Mouse (Mus musculus) liver, embryonic 11.5 days (tissue): ENCODE data around the gene Dnhd1. TPM values are rescaled to one million over a fixed set of nuclear protein-coding genes. Genes with fewer than 3 reads are reported as not detected.
A peak's percentile ranks its signal among the peaks of the same experiment; 100 is the strongest.

Source experiments
- ATAC-seq: fragments of 200-750 bp; cut with Nextera tagmentation; replicated peaks from 2 replicates; pipeline ENCODE4 v1.8.0; 2017; ENCODE audit warnings: moderate number of reproducible peaks, mild to moderate bottlenecking, moderate TSS enrichment, moderate library complexity; ENCODE audit not compliant: low FRiP score
- DNase-seq: peaks from one replicate; pipeline ENCODE4 v3.0.0-alpha.2; 2017; ENCODE audit warnings: low spot score
- H3K27ac ChIP-seq: fragments of 300-500 bp; sonication (generic); 2 replicates; pipeline ENCODE4 v1.5.1; 2014; ENCODE audit warnings: mild to moderate bottlenecking, low read depth, low read length, control low read depth
- H3K27me3 ChIP-seq: fragments of 300-500 bp; sonication (generic); replicated peaks from 2 replicates; pipeline ENCODE4 v1.6.1; 2014; ENCODE audit warnings: low read length, mixed read lengths; ENCODE audit not compliant: control insufficient read depth, insufficient read depth
- H3K36me3 ChIP-seq: fragments of 300-500 bp; sonication (generic); 2 replicates; pipeline ENCODE4 v1.6.1; 2014; ENCODE audit warnings: mild to moderate bottlenecking, low read length, moderate library complexity, mixed read lengths; ENCODE audit not compliant: control insufficient read depth, insufficient read depth
- H3K4me1 ChIP-seq: fragments of 300-500 bp; sonication (generic); replicated peaks from 2 replicates; pipeline ENCODE4 v1.6.1; 2014; ENCODE audit warnings: low read length, mixed read lengths; ENCODE audit not compliant: control insufficient read depth, insufficient read depth
- H3K4me2 ChIP-seq: fragments of 300-500 bp; sonication (generic); 2 replicates; pipeline ENCODE4 v1.6.1; 2014; ENCODE audit warnings: mild to moderate bottlenecking, control low read depth, moderate library complexity
- H3K4me3 ChIP-seq: fragments of 300-500 bp; sonication (generic); 2 replicates; pipeline ENCODE4 v1.5.1; 2014; ENCODE audit warnings: low read depth, low read length, control low read depth
- H3K9ac ChIP-seq: fragments of 300-500 bp; sonication (generic); 2 replicates; pipeline ENCODE4 v1.6.1; 2014; ENCODE audit warnings: low read depth, low read length, control low read depth
- H3K9me3 ChIP-seq: fragments of 300-500 bp; sonication (generic); 2 replicates; pipeline ENCODE4 v1.6.1; 2016; ENCODE audit warnings: low read length, inconsistent platforms, mixed read lengths; ENCODE audit not compliant: control insufficient read depth
- WGBS: fragments of 180-500 bp; shearing (Covaris S2); extraction: QIAGEN DNeasy Blood & Tissue Kit; methylation state at CpG from one replicate; pipeline ENCODE4 v1.1.7; 2014; 5-methylcytosine and 5-hydroxymethylcytosine counted together
- polyA plus RNA-seq: library from polyadenylated mRNA; unstranded; fragments of >200 nt; fragmentation: Nextera tagmentation; extraction: Ambion mirVana; gene quantifications from 2 replicates; pipeline ENCODE4 v1.2.1, GENCODE M21; 2014

Gene Dnhd1
- polyA plus RNA-seq, 1 experiment from 2014 or later: 0.30 TPM

- Histone ChIP-seq H3K9me3 (no peaks in the 10 kb centered on the region), H3K4me3 (peak overlapping the region; percentile 83), H3K27ac (no peak overlapping the region), H3K4me2 (peak overlapping the region; percentile 79), H3K27me3 (no peaks in the 10 kb centered on the region), H3K9ac (no peak overlapping the region), H3K4me1 (peaks cover 6% of the 10 kb centered on the region; the same call in 1 of the 2 replicates), H3K36me3 (peaks cover 9% of the 10 kb centered on the region; the same call in 1 of the 2 replicates)
- 56% methylated on average over 9 of the region's 9 CpGs for whole genome bisulfite sequencing
- ATAC-seq (no peak), DNase-seq (no peak)
Measured at GRCm38 (mm10) chr7:105634272-105634920, 16.2 kb upstream of the Dnhd1 start.

- no peak overlapping the region for H3K4me2 ChIP-seq
- H3K4me1 ChIP-seq: peaks cover 7% of the 10 kb centered on the region; the same call in 1 of the 2 replicates
- ATAC-seq (no peak), DNase-seq (no peak)
- peaks cover 9% of the 10 kb centered on the region; the same call in 1 of the 2 replicates for H3K36me3 ChIP-seq
- no peaks in the 10 kb centered on the region for H3K9me3 ChIP-seq
- H3K27ac ChIP-seq: no peak overlapping the region
- no peak overlapping the region for H3K9ac ChIP-seq
- WGBS: 92% methylated on average over 2 of the region's 2 CpGs
- H3K4me3 ChIP-seq: no peak overlapping the region
- no peaks in the 10 kb centered on the region for H3K27me3 ChIP-seq
Measured at GRCm38 (mm10) chr7:105635726-105636125, 14.9 kb upstream of the Dnhd1 start.

- Histone ChIP-seq H3K4me2 (peak overlapping the region; percentile 92), H3K27me3 (no peaks in the 10 kb centered on the region), H3K4me3 (no peak overlapping the region), H3K4me1 (peaks cover 14% of the 10 kb centered on the region), H3K36me3 (peaks cover 15% of the 10 kb centered on the region; the same call in 1 of the 2 replicates), H3K9ac (no peak overlapping the region), H3K27ac (no peak overlapping the region), H3K9me3 (no peaks in the 10 kb centered on the region)
- no peak for ATAC-seq
- DNase-seq: peak; percentile 27
- 89% methylated on average over 6 of the region's 6 CpGs for WGBS
Measured at GRCm38 (mm10) chr7:105638776-105639175, 11.9 kb upstream of the Dnhd1 start.

GRCm38 (mm10) chr7:105639304-105639703, 11.3 kb upstream of the Dnhd1 start:
- WGBS: 77% methylated on average over 9 of the region's 9 CpGs
- Histone ChIP-seq H3K4me3 (peak overlapping the region; percentile 78), H3K9me3 (no peaks in the 10 kb centered on the region), H3K36me3 (peaks cover 16% of the 10 kb centered on the region; the same call in 1 of the 2 replicates), H3K27me3 (no peaks in the 10 kb centered on the region), H3K4me1 (peaks cover 14% of the 10 kb centered on the region), H3K9ac (peak overlapping the region; percentile 74; the same call in 1 of the 2 replicates), H3K4me2 (peak overlapping the region; percentile 92), H3K27ac (no peak overlapping the region)
- DNase-seq (peak; percentile 29), ATAC-seq (no peak)

- peak; percentile 8; the same call in 1 of the 2 replicates for ATAC-seq
- Histone ChIP-seq H3K4me1 (peaks cover 11% of the 10 kb centered on the region), H3K4me2 (peak within 1 kb of the TSS; percentile 92)
Measured at GRCm38 (mm10) chr7:105639756-105640155, 10.9 kb upstream of the Dnhd1 start, which contains the start of gene Timm10b. Timm10b (plus strand) TSS chr7:105640056.

GRCm38 (mm10) chr7:105640233-105640893, 10.3 kb upstream of the Dnhd1 start, which contains the start of the genes Arfip2 and Gm45799:
Arfip2 (minus strand) TSS chr7:105640416.
Gm45799 (plus strand) TSS chr7:105640552.
- Histone ChIP-seq H3K4me1 (peaks cover 10% of the 10 kb centered on the region), H3K4me3 (peak within 1 kb of the TSS; percentile 78), H3K9ac (peak within 1 kb of the TSS; percentile 74), H3K36me3 (peaks cover 16% of the 10 kb centered on the region; the same call in 1 of the 2 replicates), H3K27me3 (no peaks in the 10 kb centered on the region), H3K4me2 (peak within 1 kb of the TSS; percentile 92), H3K9me3 (no peaks in the 10 kb centered on the region), H3K27ac (peak within 1 kb of the TSS; percentile 80)
- DNase-seq: peak; percentile 93
- under 1% methylated on average over 45 of the region's 45 CpGs for WGBS
- peak; percentile 95 for ATAC-seq

More at GRCm38 (mm10) chr7:105639756-105640155, 10.9 kb upstream of the Dnhd1 start, which contains the start of gene Timm10b:
- Histone ChIP-seq H3K27me3 (no peaks in the 10 kb centered on the region), H3K4me3 (peak within 1 kb of the TSS; percentile 78), H3K36me3 (peaks cover 16% of the 10 kb centered on the region; the same call in 1 of the 2 replicates), H3K9me3 (no peaks in the 10 kb centered on the region), H3K9ac (peak within 1 kb of the TSS; percentile 74), H3K27ac (peak within 1 kb of the TSS; percentile 80)
- 7% methylated on average over 2 of the region's 2 CpGs for WGBS
- DNase-seq: no peak

- ATAC-seq (peak; percentile 28), DNase-seq (peak; percentile 47)
- H3K9me3 ChIP-seq: no peaks in the 10 kb centered on the region
- H3K4me1 ChIP-seq: peaks cover 10% of the 10 kb centered on the region
- H3K9ac ChIP-seq: peak overlapping the region; percentile 65
- H3K27me3 ChIP-seq: no peaks in the 10 kb centered on the region
- peak overlapping the region; percentile 92 for H3K4me2 ChIP-seq
- peak overlapping the region; percentile 78 for H3K4me3 ChIP-seq
- H3K27ac ChIP-seq: peak overlapping the region; percentile 80
- under 1% methylated on average over 18 of the region's 18 CpGs for WGBS
- peaks cover 14% of the 10 kb centered on the region; the same call in 1 of the 2 replicates for H3K36me3 ChIP-seq
Measured at GRCm38 (mm10) chr7:105640894-105641255, 9.8 kb upstream of the Dnhd1 start.

GRCm38 (mm10) chr7:105641936-105642335, 8.7 kb upstream of the Dnhd1 start:
- Histone ChIP-seq H3K4me3 (peak overlapping the region; percentile 78), H3K9ac (peak overlapping the region; percentile 65; the same call in 1 of the 2 replicates), H3K9me3 (no peaks in the 10 kb centered on the region), H3K4me2 (peak overlapping the region; percentile 92), H3K27ac (no peak overlapping the region), H3K36me3 (peaks cover 10% of the 10 kb centered on the region; the same call in 1 of the 2 replicates), H3K27me3 (no peaks in the 10 kb centered on the region), H3K4me1 (peaks cover 10% of the 10 kb centered on the region)
- ATAC-seq (no peak), DNase-seq (peak; percentile 29)
- 57% methylated on average over 3 of the region's 3 CpGs for whole genome bisulfite sequencing
